Mouse (Mus musculus) thymus, adult 2 months (tissue): ENCODE data around the gene Zfp184.

Experiments used
- CTCF ChIP-seq: fragments of 200-500 bp; IDR thresholded peaks from 2 replicates; pipeline ENCODE4 v1.5.1; 2012; ENCODE audit warnings: mild to moderate bottlenecking, control low read depth, low read length, moderate library complexity, borderline replicate concordance; ENCODE audit not compliant: control insufficient read depth, poor library complexity, insufficient read depth; ENCODE audit errors: extremely low read depth
- POLR2A ChIP-seq: fragments of 200-500 bp; IDR thresholded peaks from 2 replicates; pipeline ENCODE4 v1.6.1; 2012; ENCODE audit warnings: mild to moderate bottlenecking, low read length, control low read depth, moderate library complexity; ENCODE audit not compliant: control insufficient read depth, poor library complexity, insufficient read depth; ENCODE audit errors: extremely low read depth

- TF ChIP-seq CTCF (no peak), POLR2A (no peak)
These were observed 25.0 kb upstream of the Zfp184 start for GRCm38 (mm10) chr13:21919836-21920431.
